Mouse (Mus musculus) C2C12 (cell line): ENCODE data around the gene Rgs9.

ENCODE experiments used
- CTCF ChIP-seq: IDR thresholded peaks from one replicate; pipeline ENCODE4 v1.5.1; 2011; ENCODE audit not compliant: control insufficient read depth, insufficient read depth, insufficient read length
- FOSL1 ChIP-seq: IDR thresholded peaks from one replicate; pipeline ENCODE4 v1.8.0; 2011; ENCODE audit warnings: mild to moderate bottlenecking, low read length; ENCODE audit not compliant: poor library complexity, insufficient read depth, severe bottlenecking
- USF1 ChIP-seq: IDR thresholded peaks from one replicate; pipeline ENCODE4 v1.6.1; 2011; ENCODE audit warnings: low read depth, mild to moderate bottlenecking, control low read depth, moderate library complexity

- no peak for TF ChIP-seq CTCF
- no peak for TF ChIP-seq FOSL1
- TF ChIP-seq USF1: no peak
Measured at GRCm38 (mm10) chr11:109329331-109329730, 31.4 kb upstream of the Rgs9 start.
